Mouse (Mus musculus): Measurements from ENCODE around the gene P3h1. TPM values are rescaled to one million over a fixed set of nuclear protein-coding genes. Genes with fewer than 3 reads are reported as not detected.
A peak's percentile ranks its signal among the peaks of the same experiment; 100 is the strongest.

Gene P3h1
- 32.7 and 35.5 TPM in 2 replicates for polyA plus RNA-seq (2015; fragmentation: Nextera tagmentation; extraction: Ambion mirVana)

GRCm38 (mm10) chr4:119232410-119233255, at the start of gene P3h1, which contains the start of gene AU022252:
TSS of gene P3h1 (plus strand) at chr4:119232915.
TSS of gene AU022252 (minus strand) at chr4:119232712.
- Histone ChIP-seq H3K9ac (peak within 1 kb of the TSS; percentile 94), H3K4me2 (peak within 1 kb of the TSS; percentile 89), H3K27me3 (replicated peaks) (no peaks in the 10 kb centered on the region), H3K4me3 (peak within 1 kb of the TSS; percentile 89), H3K9me3 (no peaks in the 10 kb centered on the region), H3K27ac (replicated peaks) (peak within 1 kb of the TSS; percentile 75), H3K36me3 (peaks cover 34% of the 10 kb centered on the region), H3K4me1 (peaks cover 22% of the 10 kb centered on the region)
- peak; percentile 95 for ATAC-seq (ENCODE audit: extremely low read depth, insufficient number of reproducible peaks, low FRiP score, low TSS enrichment)
- under 1% methylated on average over 71 of the region's 71 CpGs for WGBS

- H3K27ac ChIP-seq (replicated peaks), result no peak overlapping the region
These were observed 49.2 kb upstream of the P3h1 start for GRCm38 (mm10) chr4:119183525-119183924.

GRCm38 (mm10) chr4:119185771-119186170, 46.9 kb upstream of the P3h1 start:
- Histone ChIP-seq H3K9me3 (no peaks in the 10 kb centered on the region), H3K36me3 (no peaks in the 10 kb centered on the region), H3K4me3 (peak overlapping the region; percentile 9; the same call in 1 of the 2 replicates), H3K9ac (no peak overlapping the region), H3K27me3 (replicated peaks) (peaks cover 12% of the 10 kb centered on the region; the same call in 1 of the 2 replicates), H3K27ac (replicated peaks) (no peak overlapping the region), H3K4me1 (peaks cover 18% of the 10 kb centered on the region), H3K4me2 (peak overlapping the region; percentile 45)
- WGBS, result 69% methylated on average over 4 of the region's 4 CpGs
- ATAC-seq (ENCODE audit: extremely low read depth, insufficient number of reproducible peaks, low FRiP score, low TSS enrichment), result no peak

More at GRCm38 (mm10) chr4:119183525-119183924, 49.2 kb upstream of the P3h1 start:
- H3K9ac ChIP-seq, result no peak overlapping the region
- H3K27me3 ChIP-seq (replicated peaks), result peaks cover 7% of the 10 kb centered on the region; the same call in 1 of the 2 replicates
- H3K9me3 ChIP-seq, result no peaks in the 10 kb centered on the region
- no peak for ATAC-seq (ENCODE audit: extremely low read depth, insufficient number of reproducible peaks, low FRiP score, low TSS enrichment)
- H3K4me2 ChIP-seq, result no peak overlapping the region
- peaks cover 20% of the 10 kb centered on the region for H3K4me1 ChIP-seq
- H3K36me3 ChIP-seq, result no peaks in the 10 kb centered on the region
- H3K4me3 ChIP-seq, result no peak overlapping the region
- 26% methylated on average over 1 of the region's 1 CpGs for WGBS

GRCm38 (mm10) chr4:119188060-119188785, 44.5 kb upstream of the P3h1 start:
- 30% methylated on average over 11 of the region's 11 CpGs for WGBS
- 0 out of 2 replicates have a peak, but pooled peaks have one; percentile 52 for ATAC-seq (ENCODE audit: extremely low read depth, insufficient number of reproducible peaks, low FRiP score, low TSS enrichment)
- H3K9ac ChIP-seq, result peak overlapping the region; percentile 61; the same call in 1 of the 2 replicates
- no peaks in the 10 kb centered on the region for H3K36me3 ChIP-seq
- H3K4me2 ChIP-seq, result peak overlapping the region; percentile 41
- peaks cover 8% of the 10 kb centered on the region; the same call in 1 of the 2 replicates for H3K4me1 ChIP-seq
- peaks cover 12% of the 10 kb centered on the region; the same call in 1 of the 2 replicates for H3K27me3 ChIP-seq (replicated peaks)
- H3K4me3 ChIP-seq, result peak overlapping the region; percentile 28
- no peaks in the 10 kb centered on the region for H3K9me3 ChIP-seq
- peak overlapping the region; percentile 3; the same call in 1 of the 2 replicates for H3K27ac ChIP-seq (replicated peaks)

GRCm38 (mm10) chr4:119189392-119189791, 43.3 kb upstream of the P3h1 start:
- peaks cover 8% of the 10 kb centered on the region; the same call in 1 of the 2 replicates for H3K4me1 ChIP-seq
- no peak for ATAC-seq (ENCODE audit: extremely low read depth, insufficient number of reproducible peaks, low FRiP score, low TSS enrichment)
- peak overlapping the region; percentile 40; the same call in 1 of the 2 replicates for H3K4me2 ChIP-seq
- 78% methylated on average over 6 of the region's 6 CpGs for WGBS
- H3K36me3 ChIP-seq, result no peaks in the 10 kb centered on the region
- H3K27ac ChIP-seq (replicated peaks), result peak overlapping the region; percentile 48
- H3K4me3 ChIP-seq, result peak overlapping the region; percentile 31
- H3K9me3 ChIP-seq, result no peaks in the 10 kb centered on the region
- H3K9ac ChIP-seq, result peak overlapping the region; percentile 63; the same call in 1 of the 2 replicates
- H3K27me3 ChIP-seq (replicated peaks), result peaks cover 12% of the 10 kb centered on the region; the same call in 1 of the 2 replicates

- Histone ChIP-seq H3K4me1 (peaks cover 8% of the 10 kb centered on the region; the same call in 1 of the 2 replicates), H3K9ac (peak within 1 kb of the TSS; percentile 63; the same call in 1 of the 2 replicates), H3K27ac (replicated peaks) (peak within 1 kb of the TSS; percentile 48), H3K4me3 (peak within 1 kb of the TSS; percentile 31), H3K27me3 (replicated peaks) (peaks cover 12% of the 10 kb centered on the region; the same call in 1 of the 2 replicates), H3K36me3 (no peaks in the 10 kb centered on the region), H3K9me3 (no peaks in the 10 kb centered on the region), H3K4me2 (peak within 1 kb of the TSS; percentile 41)
- peak; percentile 69; the same call in 1 of the 2 replicates for ATAC-seq (ENCODE audit: extremely low read depth, insufficient number of reproducible peaks, low FRiP score, low TSS enrichment)
- 54% methylated on average over 6 of the region's 6 CpGs for WGBS
These were observed 42.9 kb upstream of the P3h1 start, which contains the start of gene Ermap for GRCm38 (mm10) chr4:119189864-119190263. TSS of gene Ermap (minus strand) at chr4:119190011.

GRCm38 (mm10) chr4:119190618-119191017, 42.1 kb upstream of the P3h1 start:
- peaks cover 12% of the 10 kb centered on the region; the same call in 1 of the 2 replicates for H3K27me3 ChIP-seq (replicated peaks)
- peaks cover 8% of the 10 kb centered on the region for H3K4me1 ChIP-seq
- no peak overlapping the region for H3K4me3 ChIP-seq
- ATAC-seq (ENCODE audit: extremely low read depth, insufficient number of reproducible peaks, low FRiP score, low TSS enrichment), result no peak
- no peaks in the 10 kb centered on the region for H3K36me3 ChIP-seq
- 63% methylated on average over 8 of the region's 8 CpGs for WGBS
- H3K4me2 ChIP-seq, result peak overlapping the region; percentile 40
- peak overlapping the region; percentile 48; the same call in 1 of the 2 replicates for H3K27ac ChIP-seq (replicated peaks)
- H3K9ac ChIP-seq, result no peak overlapping the region
- no peaks in the 10 kb centered on the region for H3K9me3 ChIP-seq

- Histone ChIP-seq H3K9me3 (no peaks in the 10 kb centered on the region), H3K9ac (no peak overlapping the region), H3K27me3 (replicated peaks) (peaks cover 12% of the 10 kb centered on the region; the same call in 1 of the 2 replicates), H3K4me2 (peak overlapping the region; percentile 40), H3K36me3 (no peaks in the 10 kb centered on the region), H3K27ac (replicated peaks) (peak overlapping the region; percentile 48; the same call in 1 of the 2 replicates), H3K4me3 (no peak overlapping the region), H3K4me1 (peaks cover 15% of the 10 kb centered on the region)
- ATAC-seq (ENCODE audit: extremely low read depth, insufficient number of reproducible peaks, low FRiP score, low TSS enrichment), result no peak
- 66% methylated on average over 3 of the region's 3 CpGs for WGBS
These were observed 41.4 kb upstream of the P3h1 start for GRCm38 (mm10) chr4:119191273-119191672.

GRCm38 (mm10) chr4:119192757-119193156, 40.0 kb upstream of the P3h1 start:
- 88% methylated on average over 4 of the region's 4 CpGs for WGBS

GRCm38 (mm10) chr4:119194909-119195581, 37.7 kb upstream of the P3h1 start, which contains the start of gene Svbp:
TSS of gene Svbp (plus strand) at chr4:119195306.
- Histone ChIP-seq H3K9ac (peak within 1 kb of the TSS; percentile 92), H3K27ac (replicated peaks) (peak within 1 kb of the TSS; percentile 73), H3K36me3 (peaks cover 25% of the 10 kb centered on the region), H3K9me3 (no peaks in the 10 kb centered on the region), H3K4me3 (peak within 1 kb of the TSS; percentile 81), H3K27me3 (replicated peaks) (no peaks in the 10 kb centered on the region), H3K4me1 (peaks cover 32% of the 10 kb centered on the region), H3K4me2 (peak within 1 kb of the TSS; percentile 71)
- ATAC-seq (ENCODE audit: extremely low read depth, insufficient number of reproducible peaks, low FRiP score, low TSS enrichment), result peak; percentile 97
- under 1% methylated on average over 41 of the region's 47 CpGs for WGBS

More at GRCm38 (mm10) chr4:119192757-119193156, 40.0 kb upstream of the P3h1 start:
- Histone ChIP-seq H3K4me1 (peaks cover 29% of the 10 kb centered on the region), H3K36me3 (peaks cover 8% of the 10 kb centered on the region; the same call in 1 of the 2 replicates), H3K27me3 (replicated peaks) (peaks cover 5% of the 10 kb centered on the region; the same call in 1 of the 2 replicates), H3K4me3 (no peak overlapping the region), H3K27ac (replicated peaks) (no peak overlapping the region), H3K9me3 (no peaks in the 10 kb centered on the region), H3K4me2 (no peak overlapping the region), H3K9ac (no peak overlapping the region)
- ATAC-seq (ENCODE audit: extremely low read depth, insufficient number of reproducible peaks, low FRiP score, low TSS enrichment), result no peak

Measured in heart, embryonic 13.5 days (tissue).